Mouse (Mus musculus) inflammation-experienced regulatory T-cells, adult 6 months (primary cell): Measurements from ENCODE around the gene Vmn1r228. TPM values are rescaled to one million over a fixed set of nuclear protein-coding genes. Genes with fewer than 3 reads are reported as not detected.

Source experiments
- ATAC-seq: one replicate; pipeline ENCODE4 v1.8.0; 2017
- polyA plus RNA-seq, 3 experiments: library from polyadenylated mRNA; unstranded; fragments of 100-300 nt; shearing (Covaris generic); gene quantifications; one replicate each; pipeline ENCODE4 v1.2.1; 2017

The Vmn1r228 gene
- polyA plus RNA-seq, result not detected

GRCm38 (mm10) chr17:20786057-20786456, at the start of gene Vmn1r228:
Gene Vmn1r228, minus strand, starts transcription at chr17:20786157.
- no peak for ATAC-seq

DNA sequence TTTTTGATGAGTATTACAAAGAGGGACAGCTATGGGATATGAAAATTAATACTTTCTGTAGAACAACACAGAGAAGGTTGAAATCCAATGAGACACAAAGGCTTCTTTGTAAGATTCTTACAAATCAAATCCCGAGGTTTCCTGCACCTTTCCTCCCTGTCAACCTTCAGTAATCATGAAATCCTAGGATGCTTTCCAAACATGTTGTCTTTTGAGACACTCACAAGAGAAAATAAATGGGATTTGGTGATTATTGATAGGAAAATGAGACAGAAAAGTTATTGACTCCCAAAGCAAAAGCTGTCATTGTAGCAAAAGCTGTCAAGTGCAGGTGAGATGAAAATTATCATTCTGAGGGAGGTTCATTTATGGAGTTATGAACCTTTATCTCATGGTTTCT, 25.3 kb upstream of the Vmn1r228 start, which contains the start of gene Vmn1r229:
Gene Vmn1r229 (plus strand): TSS at position 301 of the 400 bp plus-strand sequence.
- no peak for ATAC-seq

DNA sequence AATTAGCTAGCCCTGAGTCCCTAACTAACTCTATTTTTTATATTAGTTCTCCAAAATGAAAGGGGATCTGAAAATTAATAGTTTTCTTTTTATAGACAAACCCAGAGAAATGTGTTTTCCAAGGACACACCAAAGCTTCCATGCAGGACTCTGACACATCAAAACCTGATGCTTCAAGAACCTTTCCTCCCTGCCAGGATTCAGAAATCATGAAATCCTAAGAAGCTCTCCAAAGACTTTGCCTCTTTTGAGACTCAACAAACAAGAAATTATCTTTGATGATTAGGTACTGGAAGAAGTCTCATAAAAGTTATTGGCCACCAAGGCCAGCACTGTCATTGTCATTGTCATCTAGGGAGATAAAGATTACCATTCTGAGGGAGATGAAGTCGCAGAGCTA, 56.4 kb downstream of the Vmn1r228 start, which contains the start of gene Vmn1r227:
Gene Vmn1r227 (plus strand): TSS at position 301 of the 400 bp plus-strand sequence.
- ATAC-seq, result no peak

Other genes with a start within 250 kb of the Vmn1r228 start
- not detected for gene Vmn2r109, start 221.4 kb downstream of the Vmn1r228 start, polyA plus RNA-seq
- not detected for gene Vmn2r110, start 189.7 kb downstream of the Vmn1r228 start, polyA plus RNA-seq
- not detected for gene Fpr-rs3, start 161.3 kb downstream of the Vmn1r228 start, polyA plus RNA-seq
- not detected for gene Vmn1r226, start 103.3 kb downstream of the Vmn1r228 start, polyA plus RNA-seq
- gene Vmn1r227, start 56.3 kb downstream of the Vmn1r228 start, polyA plus RNA-seq, result not detected
- gene Vmn1r229, start 25.4 kb upstream of the Vmn1r228 start, polyA plus RNA-seq, result under 1 TPM in 2 of 3 experiments, not detected in 1; 0.04 TPM
- gene Vmn1r230, start 54.3 kb upstream of the Vmn1r228 start, polyA plus RNA-seq, result not detected
- gene Vmn1r231, start 118.9 kb upstream of the Vmn1r228 start, polyA plus RNA-seq, result under 1 TPM in 1 of 3 experiments, not detected in 2; 0.16 TPM
- not detected for gene Vmn1r232, start 133.6 kb upstream of the Vmn1r228 start, polyA plus RNA-seq
- 100 to 1,000 TPM; 187 to 252 (median 198) TPM for gene Ppp2r1a, start 159.2 kb upstream of the Vmn1r228 start, polyA plus RNA-seq
- under 1 TPM in 2 of 3 experiments, not detected in 1; 0.09 to 0.12 TPM for gene Vmn1r233, start 210.3 kb upstream of the Vmn1r228 start, polyA plus RNA-seq
- gene Zfp160, start 222.7 kb upstream of the Vmn1r228 start, polyA plus RNA-seq, result 10 to 100 TPM; 17.0 to 25.8 (median 23.2) TPM